Comparison of ENCODE assay signal across 7 mouse cellular contexts in the genomic region with DNA sequence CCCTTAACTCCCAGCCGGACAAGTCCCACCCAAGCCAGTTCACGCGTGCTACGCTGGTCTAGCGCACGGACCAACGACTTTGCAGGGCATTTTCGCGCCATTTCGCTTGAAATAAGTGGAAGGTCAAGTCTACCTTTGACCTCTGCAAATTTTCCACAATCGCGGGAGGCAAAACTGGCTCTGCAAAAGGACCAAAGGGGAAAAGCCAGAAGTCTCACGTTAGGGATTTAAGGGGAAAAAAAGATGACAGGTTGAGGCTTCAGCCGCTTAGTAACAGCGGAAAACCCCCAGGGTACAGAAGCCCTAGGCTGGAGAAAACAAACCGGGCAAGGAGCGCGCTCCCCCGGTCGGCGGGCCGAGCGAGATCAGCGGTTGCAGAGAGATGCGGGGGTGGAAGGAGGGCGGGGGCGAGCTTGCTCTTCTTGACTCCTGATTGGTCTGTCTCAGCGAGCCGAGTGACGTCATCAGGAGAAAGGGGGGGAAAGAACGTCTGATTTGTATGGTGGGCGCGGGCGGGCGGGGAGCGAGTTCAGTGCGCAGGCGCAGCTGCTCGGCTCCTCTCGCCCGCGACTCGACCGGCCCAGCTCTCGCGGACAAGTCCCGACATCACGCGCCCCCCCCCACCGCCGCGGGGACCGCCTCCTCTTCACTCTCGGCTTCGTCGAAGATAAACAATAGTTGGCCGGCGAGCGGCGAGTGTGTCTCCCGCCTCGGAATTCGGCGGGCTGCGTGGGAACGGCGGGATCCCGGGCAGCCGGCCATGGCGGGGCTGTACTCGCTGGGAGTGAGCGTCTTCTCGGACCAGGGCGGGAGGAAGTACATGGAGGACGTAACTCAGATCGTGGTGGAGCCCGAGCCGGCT. TPM values are rescaled to one million over a fixed set of nuclear protein-coding genes. Genes with fewer than 3 reads are reported as not detected.
DNase-seq lines count a peak whose midpoint lies in the region; ATAC-seq and TF ChIP-seq lines count a peak whose summit lies in the region.

TSS of gene Ppm1d (plus strand) at position 532 of the 862 bp plus-strand sequence.

- 0 out of 2 replicates have a peak, but pooled peaks cover 4% of the 10 kb centered on the region for H3K27me3 ChIP-seq in embryonic facial prominence, embryonic 10.5 days (replicated peaks; ENCODE audit: low read depth, poor library complexity, severe bottlenecking)
- no peaks in the 10 kb centered on the region for H3K27me3 ChIP-seq in intestine, postnatal 0 days (replicated peaks; ENCODE audit: control insufficient read depth, insufficient read depth, low read length)
- H3K27me3 ChIP-seq in midbrain, embryonic 12.5 days = no peaks in the 10 kb centered on the region
- H3K27me3 ChIP-seq in small intestine, adult 2 months (ENCODE audit: control insufficient read depth, insufficient read depth, low read length) = no peaks in the 10 kb centered on the region

- H3K9ac ChIP-seq in intestine, postnatal 0 days (ENCODE audit: low read depth, low read length) = peak within 1 kb of the TSS; percentile 86
- H3K9ac ChIP-seq in midbrain, embryonic 12.5 days (replicated peaks) = peak within 1 kb of the TSS; percentile 89

- DNase-seq in adrenal gland, postnatal 10 days = peak; percentile 99
- DNase-seq in embryonic facial prominence, embryonic 10.5 days (ENCODE audit: low spot score) = peak; percentile 99
- peak; percentile 85 for DNase-seq in gonadal fat pad, adult 2 months (ENCODE audit: low read depth)
- peak; percentile 100 for DNase-seq in left cerebral cortex, postnatal 4 days

- peak; percentile 96 for ATAC-seq in intestine, postnatal 0 days
- peak; percentile 92 for ATAC-seq in midbrain, embryonic 12.5 days (ENCODE audit: low FRiP score, low read depth)

- peak; percentile 18 for TF ChIP-seq CTCF in intestine, postnatal 0 days (IDR thresholded peaks at IDR 0.05; ENCODE audit: low read depth)
- TF ChIP-seq CTCF in small intestine, adult 2 months (IDR thresholded peaks at IDR 0.05; ENCODE audit: extremely low read depth, insufficient read length, insufficient replicate concordance, low read depth, low read length) = no peak; the same call in 1 of the 2 replicates

- H3K4me3 ChIP-seq in embryonic facial prominence, embryonic 10.5 days = peak within 1 kb of the TSS; percentile 96
- H3K4me3 ChIP-seq in intestine, postnatal 0 days (ENCODE audit: low read depth, low read length) = peak within 1 kb of the TSS; percentile 83
- H3K4me3 ChIP-seq in midbrain, embryonic 12.5 days = peak within 1 kb of the TSS; percentile 96
- H3K4me3 ChIP-seq in small intestine, adult 2 months (ENCODE audit: low read depth, low read length) = peak within 1 kb of the TSS; percentile 92

- H3K9me3 ChIP-seq in embryonic facial prominence, embryonic 10.5 days = no peaks in the 10 kb centered on the region; the same call in 1 of the 2 replicates
- no peaks in the 10 kb centered on the region for H3K9me3 ChIP-seq in intestine, postnatal 0 days (ENCODE audit: control insufficient read depth)
- H3K9me3 ChIP-seq in midbrain, embryonic 12.5 days = no peaks in the 10 kb centered on the region

- H3K4me1 ChIP-seq in embryonic facial prominence, embryonic 10.5 days = peaks cover 19% of the 10 kb centered on the region
- no peaks in the 10 kb centered on the region for H3K4me1 ChIP-seq in intestine, postnatal 0 days (replicated peaks; ENCODE audit: control insufficient read depth, insufficient read depth, low read length)
- H3K4me1 ChIP-seq in midbrain, embryonic 12.5 days = peaks cover 26% of the 10 kb centered on the region
- no peaks in the 10 kb centered on the region; the same call in 1 of the 2 replicates for H3K4me1 ChIP-seq in small intestine, adult 2 months (ENCODE audit: control insufficient read depth, insufficient read depth, insufficient read length, low read length)

- peak; percentile 66 for TF ChIP-seq POLR2A in small intestine, adult 2 months (IDR thresholded peaks at IDR 0.05; ENCODE audit: low read depth, low read length)

- under 1% methylated on average over 78 of the region's 78 CpGs for WGBS in embryonic facial prominence, embryonic 10.5 days
- under 1% methylated on average over 73 of the region's 78 CpGs for WGBS in intestine, postnatal 0 days
- 0% methylated on average over 73 of the region's 78 CpGs for WGBS in midbrain, embryonic 12.5 days
- under 1% methylated on average over 78 of the region's 78 CpGs for WGBS in small intestine, adult 2 months

- peak within 1 kb of the TSS; percentile 94 for H3K27ac ChIP-seq in embryonic facial prominence, embryonic 10.5 days (replicated peaks)
- H3K27ac ChIP-seq in intestine, postnatal 0 days (ENCODE audit: low read depth, low read length) = peak within 1 kb of the TSS; percentile 86
- H3K27ac ChIP-seq in midbrain, embryonic 12.5 days (replicated peaks) = peak within 1 kb of the TSS; percentile 88
- H3K27ac ChIP-seq in small intestine, adult 2 months (ENCODE audit: insufficient read depth, low read depth, low read length) = peak within 1 kb of the TSS; percentile 75

- H3K4me2 ChIP-seq in intestine, postnatal 0 days (replicated peaks; ENCODE audit: low read depth) = peak within 1 kb of the TSS; percentile 87
- peak within 1 kb of the TSS; percentile 86 for H3K4me2 ChIP-seq in midbrain, embryonic 12.5 days (replicated peaks)

- intact Hi-C loops in left cerebral cortex, postnatal 4 days (cut with DNase I) = no loop called here

- peaks cover 22% of the 10 kb centered on the region for H3K36me3 ChIP-seq in embryonic facial prominence, embryonic 10.5 days (replicated peaks)
- no peaks in the 10 kb centered on the region for H3K36me3 ChIP-seq in intestine, postnatal 0 days (ENCODE audit: control insufficient read depth, insufficient read depth)
- H3K36me3 ChIP-seq in midbrain, embryonic 12.5 days = peaks cover 11% of the 10 kb centered on the region; the same call in 1 of the 2 replicates
- no peaks in the 10 kb centered on the region for H3K36me3 ChIP-seq in small intestine, adult 2 months (ENCODE audit: control insufficient read depth, insufficient read depth, low read length)

RNA-seq across cellular contexts. Expression of gene Ppm1d, which starts in this region (rescaled TPM):
- 10 to 100 TPM; 14.9 to 17.6 TPM for total RNA-seq in adrenal gland, postnatal 10 days (2021)
- 21.4 and 22.7 TPM in 2 replicates for polyA plus RNA-seq in embryonic facial prominence, embryonic 10.5 days (2016; fragmentation: Nextera tagmentation; extraction: Ambion mirVana)
- polyA plus RNA-seq in gonadal fat pad, adult 2 months (2012; rRNA removed) = 5.4 and 6.6 TPM in 2 replicates
- polyA plus RNA-seq in intestine, postnatal 0 days (2015; fragmentation: Nextera tagmentation; extraction: Ambion mirVana) = 6.0 and 6.4 TPM in 2 replicates
- 10 to 100 TPM; 20.2 to 21.3 TPM for total RNA-seq in left cerebral cortex, postnatal 4 days (2021)
- polyA plus RNA-seq in midbrain, embryonic 12.5 days (2016; fragmentation: Nextera tagmentation; extraction: Ambion mirVana) = 30.9 and 31.8 TPM in 2 replicates
- 1.5 and 2.6 TPM in 2 replicates for polyA plus RNA-seq in small intestine, adult 2 months (2012; rRNA removed)

Comparison
In these comparisons a context has a peak if more than half of its experiments do, and no peak if none do; other contexts are left out.
1. Peak in every context shown above with its lines: DNase-seq, ATAC-seq, H3K4me3 ChIP-seq and H3K27ac ChIP-seq.